Mouse (Mus musculus): ENCODE measurements at regions not wholly inside any gene's neighbourhood (a gene's known extent, or its start where the extent isn't known, plus 50 kb on each side); places are given as distances from the start of the nearest gene placed in this dataset.

DNA sequence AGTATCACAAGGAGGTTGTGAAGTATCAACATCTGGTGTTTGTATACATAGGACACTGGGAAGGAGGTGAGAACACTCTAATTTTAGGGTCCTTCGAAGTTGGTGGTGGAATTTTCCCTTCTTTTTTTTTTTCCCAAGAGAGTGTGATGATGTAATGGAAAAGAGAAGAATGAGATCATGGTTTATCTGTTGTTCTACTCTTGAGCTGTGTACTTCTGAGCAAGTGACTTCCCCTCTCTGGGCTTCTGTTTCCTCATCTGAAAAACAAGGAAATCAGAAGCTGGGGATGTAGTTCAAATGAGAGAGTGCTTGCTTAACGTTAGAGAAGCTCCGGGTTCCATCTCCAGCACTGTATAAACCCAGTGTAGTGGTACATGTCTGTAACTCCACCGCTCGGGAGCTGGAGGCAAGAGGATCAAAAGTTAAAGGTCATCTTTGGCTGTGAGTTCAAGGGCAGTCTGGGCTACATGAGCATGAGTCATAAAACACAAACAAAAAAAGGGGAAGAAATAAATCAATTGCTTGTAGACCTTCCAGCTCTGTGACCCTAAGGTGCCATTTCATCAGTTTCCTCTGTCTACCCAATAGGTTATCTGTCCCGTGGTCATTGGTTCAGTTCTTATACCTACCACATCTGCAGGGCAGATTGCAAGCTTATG lies 132.5 kb upstream of the Cxcr4 start:
- ATAC-seq (replicated peaks in 1 of 2; ENCODE audit: insufficient read depth in 1 of 2, low FRiP score in 2 of 2, low TSS enrichment in 1 of 2, low read depth in 1 of 2, poor library complexity in 2 of 2, severe bottlenecking in 2 of 2) = peak; percentile 42 to 63; a peak in 1 of 4 replicates

DNA sequence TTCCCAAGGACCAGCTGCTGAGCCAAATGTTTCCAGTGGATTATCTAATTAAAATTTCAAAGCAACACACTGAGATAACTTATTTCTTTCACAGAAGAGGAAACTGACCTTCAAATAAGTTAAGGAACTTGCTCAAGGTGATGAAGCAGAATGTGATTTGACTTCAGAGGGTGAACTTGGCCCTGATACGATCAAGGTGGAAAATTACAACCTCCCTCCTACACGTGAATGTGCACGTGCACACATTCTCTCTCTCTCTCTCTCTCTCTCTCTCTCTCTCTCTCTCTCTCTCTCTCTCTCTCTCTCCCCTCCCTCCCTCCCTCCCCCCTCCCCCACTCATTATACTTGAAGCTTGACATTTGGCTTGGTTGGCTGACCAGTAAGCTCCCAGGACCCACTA lies 131.8 kb upstream of the Cxcr4 start:
- no peak for ATAC-seq (replicated peaks in 1 of 2; ENCODE audit: insufficient read depth in 1 of 2, low FRiP score in 2 of 2, low TSS enrichment in 1 of 2, low read depth in 1 of 2, poor library complexity in 2 of 2, severe bottlenecking in 2 of 2)

DNA sequence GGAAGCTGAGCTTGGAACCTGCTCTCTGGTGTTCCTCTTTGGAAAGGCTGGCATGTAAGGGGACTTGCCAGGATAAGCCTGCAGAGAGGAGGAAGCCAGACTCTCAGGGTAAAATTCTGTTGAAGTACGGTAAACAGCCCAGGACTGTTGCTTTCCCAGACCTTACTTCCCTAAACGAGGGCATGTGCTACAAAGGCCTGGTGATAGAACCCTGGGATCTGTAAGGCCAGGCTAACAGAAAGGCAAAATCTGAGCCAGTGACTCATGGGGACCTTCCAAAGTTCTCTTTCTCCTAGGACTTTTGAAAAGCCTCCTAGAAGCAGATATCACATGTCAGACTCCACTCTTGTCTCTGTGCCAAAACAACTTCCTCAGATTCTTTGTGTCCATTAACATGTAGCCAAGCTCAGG lies 130.0 kb upstream of the Cxcr4 start:
- ATAC-seq (replicated peaks in 1 of 2; ENCODE audit: insufficient read depth in 1 of 2, low FRiP score in 2 of 2, low TSS enrichment in 1 of 2, low read depth in 1 of 2, poor library complexity in 2 of 2, severe bottlenecking in 2 of 2) = peak; percentile 20 to 42; a peak in 1 of 4 replicates

DNA sequence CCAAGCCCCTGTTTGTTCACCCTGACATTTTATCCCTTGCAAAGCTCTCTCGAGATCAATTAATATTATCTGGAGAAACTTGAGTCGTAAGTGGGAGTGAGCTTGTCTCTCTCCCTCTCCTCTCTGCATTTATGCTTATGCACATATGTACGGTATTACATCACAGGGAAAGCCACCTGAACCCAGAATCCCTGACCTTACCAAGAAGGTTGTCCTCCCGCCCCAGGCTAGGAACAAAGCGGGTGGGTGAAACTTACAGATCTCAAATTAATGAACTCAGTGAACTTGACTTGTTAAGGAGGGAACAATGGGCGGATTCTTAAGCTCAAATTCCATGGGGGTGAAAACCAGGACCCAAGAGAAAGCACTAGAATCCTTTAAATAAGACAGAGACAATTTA lies 122.8 kb upstream of the Cxcr4 start:
- ATAC-seq (replicated peaks in 1 of 2; ENCODE audit: insufficient read depth in 1 of 2, low FRiP score in 2 of 2, low TSS enrichment in 1 of 2, low read depth in 1 of 2, poor library complexity in 2 of 2, severe bottlenecking in 2 of 2) = no peak

DNA sequence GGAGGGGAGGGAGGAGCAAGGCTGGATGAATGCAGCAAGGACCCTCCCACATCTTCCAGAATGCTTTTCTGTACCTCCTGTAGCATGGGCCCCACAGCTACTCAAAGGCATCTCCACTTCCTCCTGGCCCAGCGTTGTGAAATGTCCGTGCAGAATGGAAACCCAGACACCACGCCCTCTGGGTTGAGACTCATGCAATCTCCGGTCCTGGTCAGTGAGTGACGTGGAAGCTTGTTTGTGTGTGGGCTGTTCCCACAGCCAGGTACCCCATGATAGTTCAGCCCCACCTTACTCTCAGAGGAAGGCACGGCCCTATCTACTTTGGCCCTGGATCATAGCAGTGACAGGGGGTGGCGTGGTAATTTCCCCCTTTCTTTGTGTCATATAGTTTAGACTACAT lies 120.8 kb upstream of the Cxcr4 start:
- peak; percentile 94 to 98 for ATAC-seq (replicated peaks in 1 of 2; ENCODE audit: insufficient read depth in 1 of 2, low FRiP score in 2 of 2, low TSS enrichment in 1 of 2, low read depth in 1 of 2, poor library complexity in 2 of 2, severe bottlenecking in 2 of 2)

DNA sequence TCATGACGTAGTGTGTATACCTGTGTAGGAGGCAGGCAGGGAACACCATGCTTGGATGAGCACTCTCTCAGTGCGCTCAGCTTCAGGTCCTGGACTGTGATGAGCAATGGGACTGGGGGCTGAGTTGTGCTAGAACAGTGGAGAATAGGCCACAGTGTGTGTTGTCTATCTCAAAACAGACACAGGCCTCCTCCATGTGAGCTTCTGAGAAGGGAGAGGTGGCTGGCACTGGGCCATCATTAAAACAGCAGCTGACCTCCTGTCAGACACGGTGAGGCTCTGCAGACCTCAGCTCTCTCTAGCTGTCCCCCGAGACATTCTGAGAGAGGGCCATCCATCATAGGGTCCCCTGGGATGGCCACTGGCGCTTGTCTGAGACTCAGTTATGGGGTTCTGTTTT lies 119.0 kb upstream of the Cxcr4 start:
- ATAC-seq (replicated peaks in 1 of 2; ENCODE audit: insufficient read depth in 1 of 2, low FRiP score in 2 of 2, low TSS enrichment in 1 of 2, low read depth in 1 of 2, poor library complexity in 2 of 2, severe bottlenecking in 2 of 2) = no peak

DNA sequence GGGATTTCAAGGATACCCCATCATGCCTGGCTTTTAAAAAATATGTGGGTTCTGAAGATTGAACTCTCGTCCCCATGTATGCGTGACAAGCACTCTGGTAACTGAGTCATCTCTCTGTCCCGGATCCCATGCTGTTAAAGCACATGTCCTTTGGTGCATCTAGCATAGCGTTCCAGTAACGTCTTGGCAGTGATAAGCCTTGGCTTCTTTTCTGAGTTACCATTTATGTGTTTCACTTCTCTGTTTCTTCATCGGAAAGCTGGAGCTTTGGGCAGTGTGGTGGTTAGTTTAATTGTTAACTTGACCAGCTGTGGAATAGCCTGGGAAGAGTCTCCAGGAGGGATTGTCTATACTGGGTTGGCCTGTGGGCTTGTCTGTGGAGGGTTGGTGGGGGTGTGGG lies 115.7 kb upstream of the Cxcr4 start:
- ATAC-seq (replicated peaks in 1 of 2; ENCODE audit: insufficient read depth in 1 of 2, low FRiP score in 2 of 2, low TSS enrichment in 1 of 2, low read depth in 1 of 2, poor library complexity in 2 of 2, severe bottlenecking in 2 of 2) = no peak

DNA sequence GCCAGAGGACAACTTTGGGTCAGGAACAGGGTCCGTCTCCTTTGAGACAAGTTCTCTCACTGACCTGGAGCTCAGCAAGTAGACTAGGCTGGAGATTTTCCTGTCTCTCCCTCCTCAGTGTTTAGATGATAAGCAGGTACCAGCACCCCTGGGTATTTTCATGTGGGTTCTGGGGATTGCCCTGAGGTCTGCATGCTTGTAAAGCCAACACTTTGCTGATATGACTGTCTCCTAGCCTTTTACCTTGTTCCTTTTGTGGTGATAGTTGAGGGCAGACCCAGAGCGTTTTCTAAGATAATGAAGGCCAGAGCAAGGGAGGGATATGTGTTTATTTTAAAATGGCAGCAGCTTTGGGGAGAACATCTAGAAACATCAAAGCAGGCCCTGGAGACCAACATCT lies 114.1 kb upstream of the Cxcr4 start:
- ATAC-seq (replicated peaks in 1 of 2; ENCODE audit: insufficient read depth in 1 of 2, low FRiP score in 2 of 2, low TSS enrichment in 1 of 2, low read depth in 1 of 2, poor library complexity in 2 of 2, severe bottlenecking in 2 of 2) = no peak

DNA sequence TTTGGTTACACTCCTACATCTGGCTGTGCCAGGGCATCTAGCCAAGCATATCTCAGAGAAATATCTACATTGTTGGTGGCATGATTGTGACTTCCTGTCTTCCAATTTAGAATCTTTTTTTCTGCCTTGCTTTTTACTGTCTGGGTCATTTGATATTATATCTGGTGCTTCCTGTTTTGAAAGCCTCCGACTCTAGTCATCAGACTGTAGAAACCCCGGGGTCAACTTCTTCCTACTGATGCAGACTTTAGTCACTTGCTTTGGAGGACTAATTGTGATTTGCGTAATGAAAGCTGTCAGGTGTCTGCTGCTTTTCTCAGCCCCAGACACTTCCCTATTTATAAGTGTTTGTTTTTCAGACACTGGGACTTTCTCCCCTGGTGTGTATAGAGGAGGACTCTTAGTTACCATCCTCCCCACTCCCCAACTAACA lies 113.0 kb upstream of the Cxcr4 start:
- peak; percentile 87 to 88 for ATAC-seq (replicated peaks in 1 of 2; ENCODE audit: insufficient read depth in 1 of 2, low FRiP score in 2 of 2, low TSS enrichment in 1 of 2, low read depth in 1 of 2, poor library complexity in 2 of 2, severe bottlenecking in 2 of 2)

DNA sequence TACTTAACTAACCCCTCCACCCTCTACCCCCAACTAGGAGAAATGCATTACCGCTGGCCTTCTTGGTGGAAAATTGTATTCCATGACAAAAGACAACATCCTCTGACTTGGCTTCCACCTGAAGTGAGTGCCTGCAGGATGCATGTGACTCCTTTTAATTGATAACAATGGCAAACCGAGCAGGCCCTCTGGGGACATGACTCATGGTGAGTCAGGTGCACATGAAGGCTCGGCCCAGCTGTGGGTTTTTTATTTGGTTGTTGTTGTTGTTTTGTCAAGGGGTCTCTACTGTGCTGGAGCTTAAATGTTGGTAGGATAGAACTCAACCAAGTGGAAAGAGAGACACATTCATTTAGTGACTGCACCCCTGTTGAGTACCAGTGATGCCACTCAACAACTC lies 109.2 kb upstream of the Cxcr4 start:
- ATAC-seq (replicated peaks in 1 of 2; ENCODE audit: insufficient read depth in 1 of 2, low FRiP score in 2 of 2, low TSS enrichment in 1 of 2, low read depth in 1 of 2, poor library complexity in 2 of 2, severe bottlenecking in 2 of 2) = no peak

DNA sequence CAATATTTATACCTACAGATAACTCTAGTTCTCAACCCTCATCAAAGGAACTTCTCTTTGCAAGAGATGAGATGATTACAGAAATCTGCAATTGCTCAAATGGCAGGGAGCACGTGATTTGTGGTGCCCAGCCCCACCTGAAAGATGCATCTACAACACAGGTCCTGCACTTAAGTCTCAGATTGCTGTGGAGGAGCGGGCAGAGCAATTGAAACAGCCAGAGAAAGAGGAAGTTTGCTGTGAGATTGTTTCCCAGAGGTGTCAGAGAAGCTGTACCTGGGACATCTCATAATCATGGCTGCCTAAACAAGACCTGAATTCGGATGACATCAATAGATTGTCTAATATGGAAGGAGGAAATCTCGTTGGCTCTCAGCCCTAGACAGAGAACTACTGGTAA lies 105.9 kb upstream of the Cxcr4 start:
- 0 out of 4 replicates have a peak, but pooled peaks of 1 of the 2 experiments have one; percentile 45 for ATAC-seq (replicated peaks in 1 of 2; ENCODE audit: insufficient read depth in 1 of 2, low FRiP score in 2 of 2, low TSS enrichment in 1 of 2, low read depth in 1 of 2, poor library complexity in 2 of 2, severe bottlenecking in 2 of 2)

DNA sequence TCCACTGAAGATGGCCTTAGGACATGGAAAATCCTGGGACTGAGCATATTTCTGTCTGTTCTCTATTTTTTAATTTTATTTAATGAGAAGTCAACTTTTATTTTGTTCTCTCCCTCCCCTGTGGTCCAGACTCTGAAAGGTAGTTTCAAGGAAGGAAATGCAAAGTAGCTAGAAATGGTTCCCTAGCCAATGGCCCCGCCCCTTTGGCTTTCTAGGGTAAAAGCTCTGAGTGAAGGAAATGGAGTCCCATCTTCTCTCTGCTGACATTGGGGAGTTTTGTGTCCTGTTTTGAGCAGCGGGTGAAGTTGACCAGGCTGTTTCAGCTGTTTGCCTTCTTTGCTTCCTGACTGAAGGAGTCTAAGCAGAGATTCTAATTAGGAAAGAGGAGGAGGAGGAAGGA lies 103.8 kb upstream of the Cxcr4 start:
- peak; percentile 27 to 45; a peak in 1 of 4 replicates for ATAC-seq (replicated peaks in 1 of 2; ENCODE audit: insufficient read depth in 1 of 2, low FRiP score in 2 of 2, low TSS enrichment in 1 of 2, low read depth in 1 of 2, poor library complexity in 2 of 2, severe bottlenecking in 2 of 2)

DNA sequence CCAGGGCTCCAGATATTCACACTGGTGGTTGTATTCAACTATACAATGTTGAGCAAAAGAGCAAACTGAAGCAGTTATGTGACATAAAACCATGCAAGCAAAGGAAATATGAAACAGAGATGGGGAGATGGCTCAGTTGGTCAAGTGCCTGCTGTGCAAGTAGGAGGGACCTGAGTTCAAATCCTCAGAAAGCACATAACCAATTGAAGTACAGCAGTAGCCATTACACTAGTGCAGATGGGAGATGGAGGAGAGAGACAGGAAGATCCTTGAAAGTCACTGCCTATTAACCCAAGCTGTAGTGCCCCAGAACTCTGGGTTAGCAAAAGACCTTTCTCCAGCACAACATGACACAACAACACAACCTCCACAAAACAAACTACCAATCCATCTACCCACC lies 100.7 kb upstream of the Cxcr4 start:
- ATAC-seq (replicated peaks in 1 of 2; ENCODE audit: insufficient read depth in 1 of 2, low FRiP score in 2 of 2, low TSS enrichment in 1 of 2, low read depth in 1 of 2, poor library complexity in 2 of 2, severe bottlenecking in 2 of 2) = no peak

DNA sequence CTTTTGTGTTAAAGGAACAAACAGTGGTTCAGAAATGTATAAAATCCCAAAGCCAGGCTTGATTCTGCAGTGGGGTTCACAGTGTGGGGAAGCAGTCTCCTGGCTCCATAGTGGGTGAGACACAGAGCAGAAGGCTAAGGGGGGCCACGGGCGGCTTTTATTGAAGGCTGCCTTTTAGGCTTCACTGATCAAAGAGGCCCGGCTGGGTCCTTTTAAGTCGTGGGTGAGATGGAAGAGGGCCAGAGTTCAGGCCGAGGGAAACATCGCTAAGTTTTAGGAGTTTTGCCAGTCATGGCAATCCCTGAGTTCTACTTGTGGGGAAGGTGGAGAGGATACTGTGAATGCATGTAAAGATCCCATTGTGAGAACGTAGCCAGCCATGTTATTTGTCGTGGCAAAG lies 100.2 kb upstream of the Cxcr4 start:
- no peak for ATAC-seq (replicated peaks in 1 of 2; ENCODE audit: insufficient read depth in 1 of 2, low FRiP score in 2 of 2, low TSS enrichment in 1 of 2, low read depth in 1 of 2, poor library complexity in 2 of 2, severe bottlenecking in 2 of 2)

DNA sequence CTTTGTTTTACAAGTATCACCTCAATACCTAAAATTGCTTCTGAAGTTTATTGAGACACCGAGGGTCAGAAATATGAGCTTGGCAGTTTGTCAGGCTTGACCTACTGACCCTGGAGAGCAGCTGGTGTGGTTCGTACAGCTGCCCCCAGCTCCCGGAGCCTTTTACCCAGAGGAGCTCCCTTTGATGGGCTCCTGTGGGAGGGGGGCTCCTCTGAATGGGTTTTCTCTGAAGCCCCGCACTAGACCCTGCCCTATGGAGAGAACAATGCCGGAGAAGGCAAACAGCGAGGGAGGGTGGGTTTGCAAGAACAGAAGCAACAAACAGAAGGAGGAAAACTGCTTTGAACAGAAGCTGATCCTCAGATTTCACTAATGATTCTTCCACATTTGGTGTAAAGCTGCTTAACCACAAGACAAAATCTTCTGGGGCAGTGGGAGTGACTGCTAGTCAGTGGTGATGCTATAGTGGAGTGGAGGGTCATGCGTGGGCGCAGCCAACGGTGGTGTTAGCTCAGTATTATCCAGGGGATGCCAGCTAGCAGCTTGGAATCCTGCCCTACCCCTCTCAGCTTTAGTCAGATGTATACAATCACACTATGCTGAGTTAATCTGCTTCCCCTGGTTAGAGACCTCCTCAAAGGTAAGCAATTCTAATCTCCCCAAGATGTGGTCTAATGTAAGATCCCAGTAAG lies 95.3 kb upstream of the Cxcr4 start:
- ATAC-seq (replicated peaks in 1 of 2; ENCODE audit: insufficient read depth in 1 of 2, low FRiP score in 2 of 2, low TSS enrichment in 1 of 2, low read depth in 1 of 2, poor library complexity in 2 of 2, severe bottlenecking in 2 of 2) = no peak

DNA sequence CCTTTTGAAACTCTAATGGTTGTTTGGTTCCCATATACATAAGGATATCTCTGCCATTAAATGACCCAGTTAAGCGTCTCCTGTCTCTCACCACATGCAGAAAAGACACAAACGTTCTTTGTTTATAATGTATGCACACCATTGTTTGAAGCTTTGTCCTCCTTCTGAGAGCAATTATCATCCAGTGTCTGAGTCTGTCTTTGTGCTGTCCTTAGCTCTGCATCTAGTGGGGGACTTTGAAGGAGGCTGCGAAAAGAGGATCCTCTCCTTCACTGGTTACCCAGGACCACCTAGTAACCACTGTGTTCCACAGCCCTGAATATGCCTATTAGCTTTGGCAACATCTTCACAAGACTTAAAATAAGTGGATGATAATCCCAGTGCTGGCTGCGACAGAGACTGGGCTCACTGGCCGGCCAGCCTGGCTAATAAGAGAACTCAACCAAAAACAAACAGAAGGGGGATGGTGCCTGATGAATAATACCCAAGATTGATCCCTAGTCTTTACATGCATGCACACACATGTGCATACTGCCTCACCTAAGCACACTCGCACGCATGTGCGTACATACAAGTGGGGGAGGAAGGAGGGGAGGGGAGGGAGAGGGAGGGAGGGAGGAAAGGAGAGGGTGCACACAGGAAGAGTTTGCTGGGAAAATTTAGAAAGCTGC lies 93.5 kb upstream of the Cxcr4 start:
- no peak for ATAC-seq (replicated peaks in 1 of 2; ENCODE audit: insufficient read depth in 1 of 2, low FRiP score in 2 of 2, low TSS enrichment in 1 of 2, low read depth in 1 of 2, poor library complexity in 2 of 2, severe bottlenecking in 2 of 2)

DNA sequence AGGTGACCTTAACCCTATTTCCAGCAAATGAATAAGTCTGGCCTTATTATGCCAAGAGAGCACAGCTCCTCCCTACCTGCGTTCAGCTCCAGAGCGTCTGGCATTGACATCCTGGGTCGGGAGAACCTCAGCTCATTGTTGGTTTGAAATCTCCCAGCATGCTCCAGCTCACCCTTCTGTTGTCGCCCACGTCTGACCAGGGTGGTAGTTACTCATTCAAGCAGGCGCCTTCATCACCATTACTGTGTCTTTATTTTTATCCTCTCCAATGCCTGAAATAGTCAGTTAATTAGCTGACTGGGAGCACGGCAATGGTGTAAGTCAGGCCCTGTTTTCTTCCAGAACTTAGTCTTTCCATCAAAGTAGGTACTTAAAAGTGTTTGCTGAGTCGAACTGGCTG lies 90.8 kb upstream of the Cxcr4 start:
- no peak for ATAC-seq (replicated peaks in 1 of 2; ENCODE audit: insufficient read depth in 1 of 2, low FRiP score in 2 of 2, low TSS enrichment in 1 of 2, low read depth in 1 of 2, poor library complexity in 2 of 2, severe bottlenecking in 2 of 2)

DNA sequence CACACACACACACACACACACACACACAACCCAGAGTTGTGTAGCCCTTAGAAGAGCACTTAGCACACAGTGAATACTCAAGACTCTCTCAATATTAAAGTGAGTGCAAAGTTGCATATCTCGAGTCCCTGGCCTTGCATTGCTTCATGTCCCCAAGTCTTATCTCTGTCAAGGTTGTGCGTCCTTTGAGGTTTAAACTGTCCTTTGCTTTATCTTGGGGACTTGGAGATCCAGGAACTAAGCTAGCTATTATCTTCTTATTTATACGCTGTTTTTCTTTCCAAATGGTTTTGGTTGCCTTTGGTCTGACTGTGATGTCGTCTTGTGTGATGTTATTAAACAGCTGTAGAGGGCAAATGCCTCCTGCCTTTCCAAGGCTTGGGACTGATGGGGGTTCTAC lies 89.2 kb upstream of the Cxcr4 start:
- no peak for ATAC-seq (replicated peaks in 1 of 2; ENCODE audit: insufficient read depth in 1 of 2, low FRiP score in 2 of 2, low TSS enrichment in 1 of 2, low read depth in 1 of 2, poor library complexity in 2 of 2, severe bottlenecking in 2 of 2)

DNA sequence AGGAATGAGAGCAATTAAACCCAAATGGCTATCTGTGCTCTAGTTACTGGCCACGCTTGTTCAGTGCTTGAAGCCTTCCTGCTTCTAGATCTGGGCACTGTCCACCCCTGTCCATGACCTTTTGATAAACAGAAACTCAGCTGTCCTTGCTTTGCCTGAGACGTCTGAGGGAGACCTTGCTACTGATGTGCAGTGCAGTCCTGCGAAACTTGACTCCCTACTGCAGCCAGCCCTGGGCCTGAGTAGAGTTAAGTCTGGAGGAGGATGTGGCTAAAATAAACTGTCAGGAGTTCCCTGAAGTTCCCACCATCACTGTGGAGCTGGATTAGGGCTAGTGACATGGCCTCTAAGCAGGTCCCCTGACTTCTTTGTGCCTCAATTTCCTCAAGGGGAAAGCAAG lies 88.4 kb upstream of the Cxcr4 start:
- ATAC-seq (replicated peaks in 1 of 2; ENCODE audit: insufficient read depth in 1 of 2, low FRiP score in 2 of 2, low TSS enrichment in 1 of 2, low read depth in 1 of 2, poor library complexity in 2 of 2, severe bottlenecking in 2 of 2) = no peak
